Mouse (Mus musculus) gastrocnemius, postnatal 4 days (tissue): ENCODE measurements around the gene Fam76a. TPM values are rescaled to one million over a fixed set of nuclear protein-coding genes. Genes with fewer than 3 reads are reported as not detected.

Experiments used
- DNase-seq, 2 experiments: peaks; one replicate each; pipeline ENCODE4 v3.0.0; 2021 to 2022; ENCODE audit warnings: low spot score in 2 of 2, mixed read lengths in 2 of 2
- total RNA-seq, 2 experiments: library from RNA; stranded (reverse); gene quantifications; 2 replicates each; pipeline ENCODE4 v1.2.3; 2021

Fam76a gene
- total RNA-seq, 2 experiments from 2014 or later: 31.5 to 38.4 TPM

DNA sequence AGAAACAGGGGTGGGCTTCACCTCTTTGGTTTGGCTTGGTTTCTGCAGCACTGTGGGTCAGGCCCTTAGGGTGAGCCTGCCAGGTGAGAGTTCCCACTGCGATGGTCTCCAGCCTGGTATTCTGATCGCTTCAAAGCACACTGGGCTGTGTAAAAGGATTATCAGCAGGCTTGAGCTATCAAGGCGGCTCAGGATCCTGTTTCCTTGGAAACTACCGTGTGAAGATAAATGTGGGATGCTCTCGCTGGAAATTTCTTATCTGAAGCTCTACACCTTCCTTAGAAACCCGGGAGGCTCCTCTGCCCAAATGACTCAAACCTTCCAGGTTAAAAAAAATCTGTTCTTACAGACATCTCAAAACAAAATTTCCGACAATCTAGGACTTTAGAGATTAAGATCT is 28.0 kb downstream of the Fam76a start:
- DNase-seq: no peak

- no peak for DNase-seq
These were observed 37.4 kb downstream of the Fam76a start for GRCm38 (mm10) chr4:132884844-132885374.

- peak; percentile 92 to 93 for DNase-seq
These were observed 38.1 kb downstream of the Fam76a start, which contains the start of gene Stx12 for GRCm38 (mm10) chr4:132884064-132884843. Stx12 (minus strand) TSS chr4:132884509.

DNA sequence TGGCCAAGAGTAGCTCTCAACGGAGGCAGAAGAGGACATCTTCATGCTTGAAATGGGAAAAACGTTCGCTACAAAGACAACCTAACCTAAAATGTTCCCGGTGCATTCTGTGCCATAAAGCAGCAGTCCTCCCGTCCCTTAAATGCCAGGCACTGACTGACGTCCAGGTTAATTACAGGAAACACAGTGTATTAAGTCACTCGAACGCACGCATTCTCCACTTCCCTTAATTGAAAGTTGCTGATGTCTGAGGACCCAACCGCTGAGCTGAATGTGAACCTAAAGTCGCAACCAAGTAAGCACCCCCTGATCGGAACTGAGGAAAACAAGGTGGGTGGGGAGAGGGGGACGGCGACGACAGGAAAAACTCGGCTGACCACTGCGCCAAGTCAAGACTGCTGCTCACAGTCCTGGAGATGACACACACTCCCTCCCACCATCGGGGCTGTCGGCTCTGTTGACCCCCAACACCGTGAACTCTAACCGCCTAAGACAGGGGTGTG is 38.7 kb downstream of the Fam76a start:
- no peak for DNase-seq

DNA sequence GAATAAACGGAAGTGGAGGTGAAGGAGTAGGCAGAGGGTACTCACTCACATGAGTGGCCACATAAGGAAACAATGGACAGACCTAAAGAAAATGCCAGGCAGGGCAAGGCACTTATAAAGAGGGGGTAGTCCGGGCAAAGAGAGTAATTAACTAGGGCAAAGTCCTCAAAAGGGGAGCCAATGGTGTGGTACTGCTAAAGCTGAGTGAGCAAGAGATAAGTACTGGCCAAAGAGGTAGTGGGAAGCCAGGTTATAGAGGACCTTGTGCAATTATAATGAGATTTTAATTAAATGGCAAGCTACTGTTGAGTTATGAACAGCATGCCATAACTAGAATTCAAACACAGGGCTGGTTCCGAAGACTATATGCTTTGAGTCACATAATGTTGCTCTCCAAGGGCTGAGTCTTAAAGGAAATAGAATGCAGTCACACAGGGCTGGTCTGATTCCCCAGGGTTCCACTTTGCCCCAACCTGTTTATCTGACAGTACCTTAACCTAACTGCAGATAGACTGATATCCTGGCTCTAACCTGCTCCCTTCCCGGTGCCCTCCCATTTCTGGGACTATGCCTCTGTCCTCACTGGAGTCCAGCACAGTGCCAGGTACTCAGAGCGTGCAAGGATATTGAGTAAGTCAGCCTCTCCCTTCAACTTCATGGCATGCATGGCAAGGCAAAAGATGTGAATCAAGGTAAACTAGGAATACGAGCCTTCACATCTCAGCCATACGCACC is 47.8 kb downstream of the Fam76a start:
- no peak for DNase-seq

GRCm38 (mm10) chr4:132873481-132874362 is 48.6 kb downstream of the Fam76a start:
- no peak for DNase-seq

GRCm38 (mm10) chr4:132871116-132871515 is 51.2 kb downstream of the Fam76a start:
- DNase-seq: no peak

GRCm38 (mm10) chr4:132864856-132865255 is 57.5 kb downstream of the Fam76a start:
- DNase-seq: no peak

- no peak for DNase-seq
These were observed 59.3 kb downstream of the Fam76a start for GRCm38 (mm10) chr4:132863012-132863411.

GRCm38 (mm10) chr4:132860880-132861279 is 61.5 kb downstream of the Fam76a start:
- no peak for DNase-seq

Other genes with a start within 250 kb of the Fam76a start
- gene Xkr8, start 190.0 kb downstream of the Fam76a start, total RNA-seq: 1 to 10 TPM; 2.8 to 5.3 TPM
- 1 to 10 TPM; 2.3 to 2.6 TPM for gene Smpdl3b, start 165.3 kb downstream of the Fam76a start, total RNA-seq
- gene Rpa2, start 154.2 kb downstream of the Fam76a start, total RNA-seq: 10 to 100 TPM; 25.0 to 25.9 TPM
- 1 to 10 TPM; 3.2 to 3.4 TPM for gene Themis2, start 126.2 kb downstream of the Fam76a start, total RNA-seq
- 10 to 100 TPM; 30.6 to 31.3 TPM for gene Ppp1r8, start 79.4 kb downstream of the Fam76a start, total RNA-seq
- 10 to 100 TPM; 42.5 to 45.7 TPM for gene Stx12, start 38.0 kb downstream of the Fam76a start, total RNA-seq
- under 1 TPM; 0.47 to 0.78 TPM for gene Fgr, start 51.5 kb upstream of the Fam76a start, total RNA-seq
- 100 to 1,000 TPM; 107 to 112 TPM for gene Ahdc1, start 88.7 kb upstream of the Fam76a start, total RNA-seq
- gene Wasf2, start 207.9 kb upstream of the Fam76a start, total RNA-seq: 100 to 1,000 TPM; 110 TPM